Mouse (Mus musculus): ENCODE measurements around the gene Pum2.

Pum2 gene

DNA sequence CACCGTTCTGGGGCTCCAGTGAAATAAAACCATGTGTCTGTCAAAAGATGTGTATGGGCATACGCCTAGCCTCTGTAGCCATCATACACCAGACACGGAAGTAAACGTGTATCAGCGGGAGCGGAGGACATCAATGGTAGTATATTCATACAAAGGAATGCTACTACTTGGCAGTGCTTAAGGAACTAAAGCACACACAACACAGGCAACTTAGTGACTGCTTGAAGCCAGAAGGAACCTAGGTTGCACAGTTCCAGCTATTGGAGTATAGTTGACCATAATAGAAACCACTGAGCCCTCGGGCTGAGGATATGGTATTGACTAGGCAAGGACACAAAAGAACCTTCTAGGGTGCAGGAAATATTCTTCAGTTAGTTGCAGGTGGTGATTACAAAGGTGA, 124.0 kb downstream of the Pum2 start:
- DNase-seq (ENCODE audit: low spot score), result no peak

DNA sequence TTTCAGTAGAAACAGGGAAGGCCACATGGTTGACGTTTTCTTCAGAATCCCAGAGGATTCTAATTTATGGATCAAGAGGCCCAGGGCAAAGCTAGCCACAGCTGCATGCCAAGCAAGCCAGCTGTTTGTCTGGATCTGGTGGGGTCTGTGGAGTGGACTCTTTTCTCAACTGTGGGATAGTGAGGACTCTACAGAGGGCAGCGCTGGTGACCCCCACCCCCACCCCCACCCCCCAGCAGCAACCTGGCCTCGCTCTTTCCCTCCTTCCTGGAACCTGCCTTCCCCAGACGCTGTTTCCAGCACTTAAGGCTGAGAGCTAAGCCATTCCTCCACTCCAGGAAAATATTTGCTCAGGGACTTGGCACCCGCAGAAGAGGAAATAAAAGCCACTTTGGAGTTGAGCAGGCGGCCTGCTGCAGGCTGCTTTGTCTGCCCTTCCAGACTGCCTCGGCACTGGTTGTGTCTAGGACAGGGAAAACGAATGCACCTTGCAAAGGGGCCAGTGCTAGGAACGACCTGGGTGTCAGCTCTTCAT, 124.6 kb downstream of the Pum2 start:
- no peak for DNase-seq (ENCODE audit: low spot score)

Data from c-Kit-positive CD71-positive TER-119-positive erythroid progenitor cells, embryonic 14.5 days (primary cell).